ENCODE assay signal across 9 mouse cellular contexts in genomic region chr11:108128593-108128992, GRCm38 (mm10).
A peak's percentile ranks its signal among the peaks of the same experiment; 100 is the strongest.
DNase-seq lines count a peak whose midpoint lies in the region; ATAC-seq and TF ChIP-seq lines count a peak whose summit lies in the region.
"Had no signal": no experiment of that assay in that cellular context is flagged by ENCODE, and none has a peak within 500 bp of the region (broad histone marks: within the 10 kb centered on the region; RNA-seq: fewer than 3 reads in every experiment).

No protein-coding gene starts in this region.

- no peaks in the 10 kb centered on the region for H3K9me3 ChIP-seq in forebrain, embryonic 13.5 days (replicated peaks)
- H3K9me3 ChIP-seq in intestine, embryonic 16.5 days (ENCODE audit: control insufficient read depth, low read length) = no peaks in the 10 kb centered on the region
- H3K9me3 ChIP-seq in limb, embryonic 14.5 days (ENCODE audit: control insufficient read depth, low read length) = no peaks in the 10 kb centered on the region

- peak; percentile 58; the same call in 1 of the 2 replicates for ATAC-seq in forebrain, embryonic 13.5 days
- 0 out of 2 replicates have a peak, but pooled peaks have one; percentile 42 for ATAC-seq in intestine, embryonic 16.5 days
- no peak for ATAC-seq in limb, embryonic 14.5 days (ENCODE audit: low FRiP score, low read depth)

- peak; percentile 60 for DNase-seq in right cerebral cortex, postnatal 14 days
- no peak for DNase-seq in right cerebral cortex, postnatal 36 days (ENCODE audit: low spot score in 2 of 2)
- peak; percentile 76 for DNase-seq in adrenal gland, postnatal 14 days
- DNase-seq in limb, embryonic 14.5 days (ENCODE audit: low spot score) = peak; percentile 70
- peak; percentile 52 for DNase-seq in ovary, postnatal 14 days (ENCODE audit: low spot score)
- DNase-seq in c-Kit-positive CD71-positive TER-119-positive erythroid progenitor cells, embryonic 14.5 days (ENCODE audit: low spot score) = no peak

- 35% methylated on average over 5 of the region's 5 CpGs for WGBS in forebrain, embryonic 13.5 days
- 34% methylated on average over 5 of the region's 5 CpGs for WGBS in intestine, embryonic 16.5 days
- WGBS in limb, embryonic 14.5 days = 31% methylated on average over 5 of the region's 5 CpGs

- H3K4me1 ChIP-seq in forebrain, embryonic 13.5 days = peaks cover 2% of the 10 kb centered on the region; the same call in 1 of the 2 replicates
- H3K4me1 ChIP-seq in intestine, embryonic 16.5 days (ENCODE audit: control insufficient read depth, insufficient read depth, low read length) = no peaks in the 10 kb centered on the region
- peaks cover under 1% of the 10 kb centered on the region; the same call in 1 of the 2 replicates for H3K4me1 ChIP-seq in limb, embryonic 14.5 days (ENCODE audit: control insufficient read depth, insufficient read depth, low read length)

- H3K4me2 ChIP-seq in forebrain, embryonic 13.5 days = no peak overlapping the region
- H3K4me2 ChIP-seq in intestine, embryonic 16.5 days (ENCODE audit: low read depth, low read length) = no peak overlapping the region
- H3K4me2 ChIP-seq in limb, embryonic 14.5 days (replicated peaks; ENCODE audit: low read depth, low read length, severe bottlenecking) = no peak overlapping the region

- no peak for TF ChIP-seq POLR2A in limb, embryonic 14.5 days (IDR thresholded peaks at IDR 0.05; ENCODE audit: borderline replicate concordance, extremely low read depth, insufficient read depth, insufficient read length)

- H3K36me3 ChIP-seq in forebrain, embryonic 13.5 days (ENCODE audit: poor library complexity, severe bottlenecking) = no peaks in the 10 kb centered on the region
- H3K36me3 ChIP-seq in intestine, embryonic 16.5 days (ENCODE audit: control insufficient read depth, insufficient read depth, low read length) = no peaks in the 10 kb centered on the region
- H3K36me3 ChIP-seq in limb, embryonic 14.5 days (ENCODE audit: control insufficient read depth, insufficient read depth, low read length) = no peaks in the 10 kb centered on the region

- H3K27me3 ChIP-seq in forebrain, embryonic 13.5 days = no peaks in the 10 kb centered on the region
- H3K27me3 ChIP-seq in intestine, embryonic 16.5 days (replicated peaks; ENCODE audit: control insufficient read depth, insufficient read depth, low read length) = no peaks in the 10 kb centered on the region
- no peaks in the 10 kb centered on the region for H3K27me3 ChIP-seq in limb, embryonic 14.5 days (ENCODE audit: control insufficient read depth, insufficient read depth, low read length)

- no peak overlapping the region for H3K4me3 ChIP-seq in forebrain, embryonic 13.5 days
- H3K4me3 ChIP-seq in intestine, embryonic 16.5 days (ENCODE audit: low read length) = no peak overlapping the region
- H3K4me3 ChIP-seq in limb, embryonic 14.5 days (replicated peaks; ENCODE audit: low read length) = no peak overlapping the region
- H3K4me3 ChIP-seq: erythroblast, embryonic 14.5 days had no signal

- H3K9ac ChIP-seq in forebrain, embryonic 13.5 days = no peak overlapping the region
- no peak overlapping the region for H3K9ac ChIP-seq in intestine, embryonic 16.5 days (ENCODE audit: low read depth, low read length)
- H3K9ac ChIP-seq in limb, embryonic 14.5 days (ENCODE audit: low read depth, low read length, severe bottlenecking) = no peak overlapping the region

- H3K27ac ChIP-seq in forebrain, embryonic 13.5 days = no peak overlapping the region
- H3K27ac ChIP-seq in intestine, embryonic 16.5 days (ENCODE audit: low read length) = no peak overlapping the region
- H3K27ac ChIP-seq in limb, embryonic 14.5 days (replicated peaks; ENCODE audit: low read depth, low read length) = no peak overlapping the region

Comparison
In these comparisons a context has a peak if more than half of its experiments do, and no peak if none do; other contexts are left out.
1. DNase-seq: peak in right cerebral cortex, postnatal 14 days (single experiment), adrenal gland, postnatal 14 days (single experiment), limb, embryonic 14.5 days (single experiment) and ovary, postnatal 14 days (single experiment); none in right cerebral cortex, postnatal 36 days (0 of 2) and c-Kit-positive CD71-positive TER-119-positive erythroid progenitor cells, embryonic 14.5 days (single experiment).